Mouse (Mus musculus): ENCODE results near the gene 4430402I18Rik. TPM values are rescaled to one million over a fixed set of nuclear protein-coding genes. Genes with fewer than 3 reads are reported as not detected.
"Not testable (repeated sequence)": the region's sequence is repeated elsewhere in the genome, so short reads cannot be mapped to it uniquely, and the experiment has no call there.

The 4430402I18Rik gene
- total RNA-seq (2021): 10 to 100 TPM; 27.8 to 33.8 TPM
- long read RNA-seq, experiment 1, partial matches to known transcripts: 2 of 12 reads
- long read RNA-seq, experiment 1, other reads (novel, unspliced or antisense): 10 of 12 reads
- long read RNA-seq, experiment 2, partial matches to known transcripts: 10 of 20 reads
- long read RNA-seq, experiment 2, other reads (novel, unspliced or antisense): 9 of 20 reads

DNA sequence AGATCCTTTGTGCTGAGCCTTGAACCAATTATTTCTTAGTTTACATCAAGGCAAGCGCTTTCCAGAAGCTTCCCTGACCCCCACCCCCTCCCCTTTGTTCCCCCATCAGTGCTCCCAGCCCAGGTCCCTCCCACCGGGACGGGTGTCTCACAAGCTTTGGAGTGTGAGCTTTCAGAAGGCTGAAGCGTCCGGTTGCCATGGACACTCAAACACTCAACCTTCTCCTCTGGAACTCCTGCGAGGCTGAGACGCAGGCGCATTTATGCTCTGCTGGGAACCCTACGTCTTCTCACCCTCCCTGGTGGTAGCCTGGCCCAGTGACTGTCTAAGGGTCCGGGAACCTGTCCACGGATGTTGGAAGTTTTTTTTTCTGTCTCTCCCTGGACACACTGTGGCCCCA is at the start of gene 4430402I18Rik:
Gene 4430402I18Rik, minus strand, starts transcription at position 149 of the 400 bp plus-strand sequence.
- no peak for DNase-seq

DNA sequence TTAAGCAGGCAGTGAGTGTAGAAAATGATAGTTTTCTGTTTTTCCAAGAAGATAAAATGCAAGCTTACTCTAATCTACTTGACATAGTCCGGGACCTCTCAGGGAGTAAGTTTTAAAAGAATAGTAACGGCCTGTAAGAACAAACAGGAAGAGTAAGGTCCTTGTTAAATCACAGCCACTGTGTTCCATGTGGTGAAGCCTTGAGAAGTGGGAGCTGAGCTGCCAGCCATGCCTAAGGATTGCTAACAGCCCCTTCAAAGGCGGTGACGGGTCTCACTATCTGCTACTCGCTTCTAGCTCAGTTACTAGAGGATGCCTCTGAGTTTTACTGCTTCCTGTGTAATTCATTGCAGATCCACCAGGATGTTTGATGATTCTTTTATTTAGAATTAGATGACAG is 49.2 kb upstream of the 4430402I18Rik start:
- no peak for DNase-seq

DNA sequence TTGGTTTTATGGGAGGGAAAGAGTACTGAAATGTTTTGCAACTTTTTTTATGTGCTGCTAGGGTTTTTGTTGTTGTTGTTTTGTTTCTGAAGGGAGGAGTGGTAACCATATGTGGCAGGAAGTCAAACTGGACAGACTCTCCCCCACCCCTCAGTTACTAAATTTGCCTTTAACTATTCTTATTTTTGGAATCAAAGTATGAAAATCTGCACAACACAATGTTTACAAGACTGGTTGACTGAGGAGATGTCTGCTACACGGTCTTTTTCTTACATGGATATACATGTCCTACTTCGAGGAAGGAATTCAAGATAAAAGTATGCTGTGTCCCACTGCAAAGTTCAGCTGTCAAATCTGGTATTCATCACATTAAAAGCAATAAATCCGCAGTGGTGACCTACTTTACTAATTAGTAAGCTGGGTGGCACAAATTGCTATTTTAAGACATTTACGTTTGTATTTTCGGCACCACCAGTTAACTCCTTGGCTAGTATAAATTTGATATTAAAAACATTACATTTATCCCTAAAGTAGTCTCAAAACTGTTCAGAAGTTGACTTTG is 48.7 kb upstream of the 4430402I18Rik start:
- no peak for DNase-seq

DNA sequence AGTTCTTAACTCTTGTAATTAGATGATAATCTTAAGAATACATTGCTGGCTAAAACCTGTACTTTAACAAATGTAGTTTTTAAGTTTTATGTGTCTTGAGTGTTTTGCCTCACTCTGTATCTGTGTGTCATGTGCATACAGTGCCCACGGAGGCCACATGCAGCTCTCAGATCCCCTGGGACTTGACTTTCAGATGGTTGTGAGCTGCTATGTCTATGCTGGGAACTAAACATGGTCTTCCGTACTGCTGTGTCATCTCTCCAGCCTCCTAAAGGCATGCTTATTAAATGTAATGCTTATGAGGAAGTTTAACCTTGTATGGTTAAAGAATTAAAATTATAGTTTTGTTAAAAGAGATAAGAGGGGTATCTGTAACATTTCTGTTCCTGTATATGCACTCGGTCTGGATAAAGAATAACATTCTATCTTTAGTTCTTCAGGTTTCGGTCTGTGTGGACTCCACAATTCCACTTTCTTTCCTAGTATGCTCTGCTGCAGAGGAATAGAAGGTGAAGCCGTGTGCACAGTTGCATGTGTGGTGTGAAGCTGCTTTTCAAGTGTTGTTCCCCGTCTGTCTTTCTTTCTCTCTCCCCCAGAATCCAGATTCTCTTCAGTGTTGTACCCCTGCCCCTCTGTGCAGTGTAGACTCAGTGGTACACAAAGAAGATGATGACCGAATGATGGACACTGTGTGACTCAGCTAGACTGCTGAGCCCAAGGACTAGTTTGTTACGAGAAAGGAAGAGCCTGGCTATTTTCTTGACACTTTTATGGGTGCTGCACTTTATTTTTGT is 48.0 kb upstream of the 4430402I18Rik start:
- no peak for DNase-seq

DNA sequence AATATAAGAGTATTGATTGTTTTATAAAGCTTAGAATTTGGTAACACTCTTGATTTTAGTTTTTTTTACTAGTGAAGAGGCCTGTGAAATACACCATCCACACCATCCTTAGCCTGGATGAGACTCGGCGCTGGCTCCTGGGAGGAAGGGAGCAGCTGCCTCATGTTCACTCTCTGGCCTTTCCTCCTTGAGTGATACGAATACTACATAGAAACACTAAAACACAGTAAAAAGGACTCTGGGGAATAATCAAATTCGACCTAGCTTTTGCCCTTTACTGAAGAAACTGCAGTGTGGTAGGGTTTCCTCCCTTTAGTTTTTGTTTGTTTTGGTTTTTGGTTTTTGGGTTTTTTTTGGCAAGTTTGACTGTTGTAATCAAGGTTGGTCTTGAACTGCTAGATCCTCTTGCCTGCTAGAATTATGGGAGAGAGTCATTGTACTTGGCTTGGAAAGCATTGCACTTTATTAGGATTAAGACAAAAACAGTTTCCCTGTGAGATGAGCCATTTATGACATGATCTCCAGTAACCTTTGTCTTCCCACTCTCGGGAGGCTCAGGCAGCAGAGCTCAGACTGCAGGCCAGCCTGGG is 47.0 kb upstream of the 4430402I18Rik start:
- DNase-seq: no peak

DNA sequence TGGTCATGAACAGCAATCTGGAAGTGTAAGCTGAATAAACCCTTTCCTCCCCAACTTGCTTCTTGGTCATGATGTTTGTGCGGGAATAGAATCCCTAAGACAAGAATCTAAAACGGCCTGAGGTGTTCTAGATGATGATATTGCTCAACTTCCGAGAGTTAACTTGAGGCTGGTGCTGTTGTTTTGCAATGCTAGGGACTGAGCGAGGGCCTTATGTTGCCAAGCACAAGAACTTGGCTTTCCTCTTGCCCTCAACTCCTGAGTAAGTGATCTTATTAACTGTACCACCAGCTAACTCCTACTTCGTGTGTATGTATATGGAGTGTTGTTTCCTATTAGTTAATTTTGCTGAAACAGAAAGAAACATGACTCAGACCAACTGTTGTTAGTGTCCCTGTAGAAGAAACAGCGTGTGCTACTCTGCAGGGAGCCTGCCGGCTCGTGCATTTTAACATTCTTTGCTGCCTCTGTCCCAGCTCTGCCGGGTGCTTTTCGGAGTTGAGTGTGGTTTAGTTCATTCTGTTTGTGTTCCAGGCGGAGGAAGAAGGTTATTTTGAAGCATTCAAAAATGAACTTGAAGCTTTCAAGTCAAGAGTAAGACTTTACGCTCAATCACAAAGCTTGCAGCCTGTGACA is 43.9 kb upstream of the 4430402I18Rik start:
- no peak for DNase-seq

DNA sequence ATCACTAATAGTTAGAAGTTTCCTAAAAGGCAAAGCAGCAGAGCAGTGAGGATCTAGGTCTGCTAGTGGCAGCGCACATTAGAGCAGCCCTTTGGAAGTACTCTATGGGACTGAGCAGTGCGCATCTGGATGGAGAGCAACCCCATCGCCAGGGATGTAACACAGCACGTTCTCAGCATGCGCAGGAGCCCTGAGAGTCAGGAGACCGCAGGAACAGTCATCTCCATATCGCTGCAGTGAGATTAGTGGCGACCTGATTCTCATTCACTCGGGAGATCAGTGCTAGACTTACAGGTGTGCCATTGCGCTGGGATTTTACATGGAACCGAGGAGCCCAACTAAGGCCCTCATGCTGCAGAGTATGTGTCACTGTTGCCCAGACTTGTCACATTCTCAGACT is 41.4 kb upstream of the 4430402I18Rik start:
- DNase-seq: no peak

DNA sequence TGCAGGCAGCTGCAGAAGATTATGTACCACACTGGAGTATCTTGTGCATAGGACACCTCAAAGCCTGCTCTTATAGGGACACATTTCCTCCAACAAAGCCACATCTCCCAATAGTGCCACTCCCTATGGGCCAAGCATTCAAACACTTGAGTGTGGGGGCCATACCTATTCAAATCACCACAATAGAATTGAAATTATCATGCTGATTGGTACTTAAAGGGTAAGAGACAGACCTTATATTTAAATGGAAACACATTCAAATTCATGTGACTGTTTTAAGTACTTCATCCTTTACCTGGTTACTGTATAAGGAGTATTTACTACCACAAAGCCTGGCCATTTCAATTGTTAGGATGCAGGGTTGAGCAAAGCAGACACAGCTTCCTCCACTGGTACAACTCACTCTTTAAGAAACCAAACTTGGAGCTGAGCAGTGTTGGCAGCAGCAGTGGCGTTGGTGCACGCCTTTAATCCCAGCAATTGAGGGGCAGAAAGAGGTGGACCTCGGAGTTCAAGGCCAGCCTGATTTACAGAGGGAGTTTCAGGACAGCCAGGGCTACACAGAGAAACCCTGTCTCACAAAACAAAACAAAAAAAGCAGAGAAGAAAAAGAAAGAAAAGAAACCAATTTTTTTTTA is 40.6 kb upstream of the 4430402I18Rik start:
- DNase-seq: no peak

DNA sequence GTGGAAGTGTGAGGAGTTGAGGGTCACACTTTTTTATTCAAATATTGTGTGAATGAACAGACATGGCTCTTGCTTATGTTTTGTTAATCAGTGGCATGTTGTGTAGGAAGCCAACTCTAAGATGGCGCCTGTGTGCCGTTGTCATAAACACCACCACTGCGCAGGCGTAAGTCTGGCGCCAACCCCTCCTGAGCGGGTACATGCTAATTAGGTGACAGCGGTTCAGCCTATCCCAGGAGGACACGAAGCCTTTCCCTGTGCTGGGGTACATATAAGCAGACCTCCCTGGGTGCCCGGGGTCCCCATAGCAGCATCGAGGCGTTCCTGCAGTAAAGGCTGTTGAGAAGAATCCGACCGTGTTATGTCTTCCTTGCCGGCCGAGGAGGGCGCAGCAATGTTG is 32.7 kb upstream of the 4430402I18Rik start:
- not testable (repeated sequence) for DNase-seq

DNA sequence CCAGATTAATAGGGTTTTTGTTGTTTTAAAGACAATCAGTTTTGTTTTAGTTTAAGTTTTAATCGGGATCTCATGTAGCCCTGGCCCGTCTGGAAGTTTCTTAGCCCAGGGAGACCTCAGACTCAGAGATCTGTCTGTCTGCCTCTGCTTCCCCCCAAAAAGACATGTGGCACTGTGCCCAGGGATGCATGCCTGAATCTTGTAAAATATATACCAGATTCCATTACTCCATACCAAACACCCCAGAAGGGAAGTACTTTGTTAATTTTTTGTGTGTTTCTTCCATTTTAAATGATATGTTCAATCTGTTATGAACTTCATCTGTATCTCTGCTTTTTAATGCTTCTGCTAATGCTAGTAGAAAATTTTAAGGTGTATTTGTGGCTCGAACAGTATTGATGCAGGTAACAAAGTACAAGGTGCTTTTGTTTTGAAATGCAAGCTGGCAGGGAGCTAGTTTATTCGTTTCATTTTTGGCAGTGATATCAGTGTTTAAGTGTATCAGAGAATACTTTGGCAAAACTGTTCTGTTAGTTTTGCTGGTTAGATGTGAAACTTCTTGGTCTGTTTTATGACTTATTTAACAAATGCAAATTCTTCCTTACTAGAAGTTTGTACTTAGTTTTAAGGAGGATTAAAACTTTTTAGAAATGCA is 30.5 kb upstream of the 4430402I18Rik start:
- DNase-seq: no peak

DNA sequence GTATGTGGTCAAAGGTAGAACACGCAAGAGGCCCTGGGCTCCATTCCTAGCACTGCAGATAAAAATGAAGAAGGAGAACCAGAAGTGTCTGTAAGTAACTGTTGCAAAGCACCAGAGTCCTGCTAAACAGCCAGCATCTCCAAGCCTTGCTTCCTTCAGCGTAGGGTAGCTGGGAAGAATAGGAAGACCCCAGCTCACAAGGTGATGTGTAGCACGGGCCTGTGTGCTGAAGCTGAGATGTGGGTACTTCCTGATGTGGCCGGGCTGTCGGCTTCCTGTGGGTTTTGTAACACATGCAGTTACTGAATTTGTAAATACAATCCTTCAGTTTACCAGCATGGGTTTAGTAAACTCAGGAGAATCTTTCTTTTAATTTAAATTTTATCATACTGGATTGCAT is 27.8 kb upstream of the 4430402I18Rik start:
- DNase-seq: no peak

DNA sequence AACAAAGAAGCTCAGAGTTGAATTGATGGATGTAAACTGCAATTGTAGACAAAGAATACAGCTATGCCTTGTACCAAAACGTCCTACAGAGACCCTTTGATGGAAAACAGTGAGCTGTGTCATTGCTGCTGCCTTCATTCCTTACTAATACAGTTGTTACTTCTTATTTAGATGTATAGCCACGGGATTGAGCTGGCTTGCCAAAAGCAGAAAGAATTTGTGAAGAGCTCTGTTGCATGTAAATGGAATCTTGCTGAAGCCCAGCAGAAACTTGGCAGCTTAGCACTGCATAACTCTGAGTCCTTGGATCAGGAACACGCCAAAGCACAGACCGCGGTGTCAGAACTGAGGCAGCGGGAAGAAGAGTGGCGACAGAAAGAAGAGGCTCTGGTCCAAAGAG is 27.3 kb upstream of the 4430402I18Rik start:
- peak in 1 of 2 experiments; percentile 66 for DNase-seq

DNA sequence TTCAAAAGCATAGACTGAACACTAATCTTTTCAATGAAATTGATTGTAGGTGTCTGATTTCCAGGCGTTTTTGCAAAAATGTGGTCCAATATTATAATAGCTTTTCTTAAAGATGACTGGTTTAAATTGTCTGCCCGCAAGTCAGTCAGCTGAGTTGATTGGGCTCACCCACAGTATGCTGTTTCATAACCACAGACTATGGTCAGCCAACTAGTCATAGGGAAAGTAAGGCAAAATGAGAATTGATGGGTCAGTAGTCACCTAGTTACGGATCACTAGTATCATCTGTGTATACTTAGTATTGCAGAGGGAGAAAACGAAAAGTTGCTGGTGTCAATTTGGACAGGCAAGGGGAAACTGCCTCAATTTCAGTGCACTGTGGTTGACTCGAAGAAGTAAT is 23.8 kb upstream of the 4430402I18Rik start:
- DNase-seq: no peak

DNA sequence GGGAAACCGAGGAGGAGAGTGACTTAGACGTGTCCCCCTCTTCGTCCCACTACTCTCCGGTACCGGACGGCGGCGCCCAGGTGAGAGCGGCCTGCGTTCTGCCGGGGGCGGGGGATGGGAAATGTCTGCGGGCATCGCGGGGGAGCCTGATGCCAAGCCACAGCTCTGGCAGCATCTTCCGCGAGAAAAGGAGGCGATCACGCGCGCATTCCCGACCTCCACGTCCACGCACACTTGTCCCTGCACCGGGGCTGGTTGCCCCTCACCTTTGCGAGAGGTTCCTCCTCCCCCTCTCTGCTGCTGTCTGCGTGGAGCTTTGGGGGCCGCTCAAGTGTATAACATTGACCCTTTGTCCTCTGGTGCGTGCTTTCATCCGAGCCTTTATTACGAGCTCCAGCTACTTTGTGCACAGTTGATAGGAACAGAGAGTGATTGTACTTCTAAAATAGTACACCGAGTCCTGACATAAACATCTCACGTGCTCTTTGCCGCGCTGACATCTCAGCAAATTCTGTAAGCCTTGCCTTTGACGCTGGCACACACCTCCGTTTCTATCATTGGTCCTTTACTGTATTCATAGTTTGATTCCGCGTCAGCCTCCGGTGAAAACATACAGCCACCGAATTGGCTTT is 23.1 kb upstream of the 4430402I18Rik start:
- peak; percentile 66 to 69 for DNase-seq

DNA sequence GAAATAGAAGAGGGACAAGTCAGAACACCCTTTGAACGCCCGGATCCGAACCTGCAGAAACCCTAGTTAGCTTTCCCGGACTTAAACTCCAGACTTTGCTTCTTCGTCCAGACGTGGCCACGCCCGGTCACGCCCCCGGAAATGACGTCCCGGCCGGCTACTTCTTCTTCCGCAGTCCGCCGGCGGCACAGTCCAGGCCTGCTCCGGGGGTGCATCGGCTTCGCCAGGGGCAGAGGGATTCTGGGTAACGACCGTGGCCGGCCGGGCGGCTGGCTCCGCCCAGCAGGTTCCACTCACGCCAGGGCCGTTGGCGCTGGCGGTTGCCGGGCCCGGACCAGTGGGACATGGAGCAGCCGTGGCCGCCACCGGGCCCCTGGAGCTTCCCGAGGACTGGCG is 22.6 kb upstream of the 4430402I18Rik start, which contains the start of gene Cdc37l1:
Gene Cdc37l1, plus strand, starts transcription at position 159 of the 396 bp plus-strand sequence.
- peak; percentile 99 for DNase-seq

DNA sequence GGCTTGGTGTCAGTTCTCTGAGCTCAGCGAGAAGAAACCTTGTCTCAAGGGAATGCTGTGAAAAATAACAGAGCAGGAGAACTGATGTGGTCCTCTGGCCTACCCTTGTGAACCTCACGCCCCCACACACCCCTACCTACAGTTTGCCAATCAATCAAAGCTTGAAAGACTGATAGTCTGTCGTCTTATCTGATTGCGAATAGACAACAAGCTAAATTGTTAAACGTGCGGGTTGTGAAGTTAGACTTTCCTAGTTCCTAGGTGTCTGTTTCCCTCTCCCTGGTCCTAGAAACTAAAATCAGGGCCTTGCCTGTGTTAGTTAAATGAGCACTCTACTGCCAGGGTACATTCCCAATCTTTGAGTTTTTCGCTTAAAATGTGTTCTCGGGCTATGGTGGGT is 21.9 kb upstream of the 4430402I18Rik start:
- no peak for DNase-seq

DNA sequence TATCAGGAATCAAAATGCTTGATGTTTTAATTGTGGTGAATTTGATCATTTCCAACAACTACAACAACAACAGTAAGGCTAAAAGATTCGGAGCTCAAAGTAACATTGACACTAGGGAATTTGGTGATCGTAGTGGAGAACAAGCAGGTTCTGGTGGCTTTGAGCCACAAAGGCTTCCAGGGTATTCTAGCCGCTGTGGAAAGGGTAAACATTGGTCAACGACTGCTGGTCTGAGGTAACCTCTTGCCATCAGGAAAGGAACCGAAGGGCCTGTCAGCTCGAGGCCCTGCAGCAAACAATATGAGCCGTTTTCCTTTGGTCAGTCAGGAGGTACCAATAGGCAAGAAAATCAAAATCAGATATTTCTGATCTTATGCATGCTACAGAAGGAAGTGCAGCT is 15.0 kb upstream of the 4430402I18Rik start:
- no peak for DNase-seq

DNA sequence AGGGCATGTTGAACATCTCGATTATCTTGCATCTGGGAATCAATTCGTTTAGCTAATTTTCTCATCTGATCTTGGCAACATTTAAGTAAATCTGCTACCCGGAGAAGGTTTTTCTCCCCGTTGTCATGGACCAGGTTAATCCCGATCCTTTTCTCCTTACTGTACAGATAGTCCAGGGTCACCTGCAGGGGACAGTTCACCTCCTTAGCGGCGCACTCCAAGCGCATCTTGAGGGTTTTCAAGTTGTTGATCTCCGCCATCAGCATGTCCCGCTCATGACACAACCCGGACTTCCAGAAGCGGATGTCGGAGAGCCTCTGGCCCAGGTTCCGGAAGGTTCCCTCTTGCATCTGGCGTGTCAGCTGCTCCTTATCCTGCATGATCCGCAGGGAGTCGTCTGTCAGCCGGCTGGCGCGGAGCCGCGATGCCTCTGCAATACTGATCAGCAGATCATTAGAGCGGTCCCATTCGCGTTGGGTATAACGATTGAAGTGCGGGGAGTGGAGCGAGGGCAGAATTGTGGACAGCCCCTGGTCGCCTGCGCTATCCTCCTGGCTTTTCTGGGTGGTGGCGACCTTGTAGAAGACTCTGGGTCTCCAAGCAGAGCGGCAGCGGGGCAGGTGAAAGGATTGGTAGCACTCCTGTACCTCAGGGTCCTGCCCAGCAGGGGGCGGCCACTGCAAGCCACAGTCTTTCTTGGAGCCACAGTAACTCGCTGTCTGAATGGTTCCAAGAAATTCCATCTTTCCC is 7.4 kb upstream of the 4430402I18Rik start:
- DNase-seq: peak; percentile 80 to 90

DNA sequence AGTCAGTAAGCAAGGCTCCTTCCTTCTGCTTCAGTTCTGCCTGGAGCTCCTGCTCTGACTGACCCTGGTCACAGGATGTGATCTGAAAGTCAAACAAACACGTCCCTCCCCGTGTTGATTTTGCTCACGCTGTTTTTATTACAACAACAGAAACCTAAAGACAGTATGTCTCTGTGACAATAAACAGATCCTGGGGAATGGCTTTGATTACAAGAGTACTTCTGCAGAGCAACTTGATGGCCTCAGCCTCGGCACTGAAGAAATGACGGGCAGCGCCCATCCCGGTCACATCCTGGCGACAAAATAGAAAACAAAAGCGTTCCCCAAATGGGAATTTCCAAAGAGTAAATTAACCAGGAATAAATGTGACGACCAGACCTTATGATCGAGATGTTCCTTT is 2.7 kb upstream of the 4430402I18Rik start:
- DNase-seq: peak; percentile 34 to 58

DNA sequence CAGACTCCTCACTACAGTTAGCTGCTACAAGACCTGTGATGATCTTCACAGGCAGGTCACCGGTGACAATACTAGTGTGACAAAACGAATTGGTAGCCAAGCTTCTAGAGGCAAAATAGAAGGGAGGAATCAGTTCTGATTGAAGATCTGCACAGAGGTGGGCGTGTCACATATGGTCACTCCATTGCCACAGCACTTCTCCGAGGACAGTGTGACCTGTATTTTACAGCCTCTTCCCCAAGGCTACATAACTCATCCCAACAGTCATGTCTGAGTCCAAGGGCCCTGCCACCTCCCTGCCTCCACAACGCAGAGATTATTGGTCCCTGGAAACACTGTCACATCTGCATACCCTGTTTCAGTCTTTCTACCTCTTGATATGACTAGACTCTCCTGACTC is 1.6 kb upstream of the 4430402I18Rik start:
- no peak for DNase-seq
